Mouse (Mus musculus): ENCODE data around the gene Stab1. TPM values are rescaled to one million over a fixed set of nuclear protein-coding genes. Genes with fewer than 3 reads are reported as not detected.

Gene Stab1
- total and polyA plus RNA-seq, 2 experiments from 2014 or later, result 11.7 to 25.5 TPM

DNA sequence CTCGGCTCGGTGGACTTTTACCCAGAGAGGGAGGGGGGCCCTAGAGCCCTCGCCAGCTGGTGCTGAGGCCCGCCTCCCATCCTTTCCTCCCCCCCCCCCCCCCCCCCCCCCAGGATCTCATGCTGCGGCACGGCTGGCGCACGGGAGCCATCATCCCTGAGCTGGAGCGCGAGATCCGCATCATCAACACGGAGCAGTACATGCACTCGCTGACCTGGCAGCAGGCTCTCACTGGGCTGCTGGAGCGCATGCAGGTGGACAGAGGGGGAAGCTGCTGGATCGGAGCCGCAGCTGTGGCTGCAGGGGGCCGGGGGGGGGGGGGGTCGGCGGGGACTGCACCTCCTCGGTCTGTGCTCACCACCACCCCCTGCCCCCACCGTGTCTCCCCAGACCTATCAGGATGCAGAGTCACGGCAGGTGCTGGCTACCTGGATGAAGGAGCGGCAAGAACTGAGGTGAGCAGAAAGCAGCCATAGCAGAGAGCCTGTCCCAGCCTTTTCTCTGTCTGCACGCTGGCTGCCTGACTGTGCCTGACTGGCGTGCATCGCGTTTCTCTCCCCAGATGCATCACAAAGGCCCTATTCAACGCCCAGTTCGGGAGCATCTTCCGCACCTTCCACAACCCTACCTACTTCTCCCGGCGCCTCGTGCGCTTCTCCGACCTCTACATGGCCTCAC is 30.1 kb downstream of the Stab1 start:
- H3K36me3 ChIP-seq (ENCODE audit: insufficient read depth, low read length), result peaks cover 14% of the 10 kb centered on the region
- ATAC-seq (ENCODE audit: low FRiP score) (no peak), DNase-seq (ENCODE audit: low spot score) (no peak)
- H3K9ac ChIP-seq (replicated peaks; ENCODE audit: low read length, poor library complexity, severe bottlenecking), result no peak overlapping the region
- no peaks in the 10 kb centered on the region for H3K4me1 ChIP-seq (ENCODE audit: insufficient read depth, low read length)
- no peak overlapping the region for H3K27ac ChIP-seq (ENCODE audit: low read depth, low read length)
- H3K9me3 ChIP-seq (ENCODE audit: low read length), result no peaks in the 10 kb centered on the region
- TF ChIP-seq CTCF (IDR thresholded peaks at IDR 0.05), result no peak
- no peaks in the 10 kb centered on the region for H3K27me3 ChIP-seq (ENCODE audit: insufficient read depth, low read length)
- 87% methylated on average over 23 of the region's 35 CpGs for WGBS
- H3K4me2 ChIP-seq (ENCODE audit: low read depth, low read length, poor library complexity, severe bottlenecking), result no peak overlapping the region
- no peak overlapping the region for H3K4me3 ChIP-seq (ENCODE audit: low read depth, low read length)

GRCm38 (mm10) chr14:31137791-31138190 is 30.6 kb downstream of the Stab1 start:
- WGBS, result 65% methylated on average over 6 of the region's 11 CpGs
- Histone ChIP-seq H3K36me3 (ENCODE audit: insufficient read depth, low read length) (peaks cover 14% of the 10 kb centered on the region), H3K27me3 (ENCODE audit: insufficient read depth, low read length) (no peaks in the 10 kb centered on the region), H3K4me2 (ENCODE audit: low read depth, low read length, poor library complexity, severe bottlenecking) (no peak overlapping the region), H3K9me3 (ENCODE audit: low read length) (no peaks in the 10 kb centered on the region), H3K4me1 (ENCODE audit: insufficient read depth, low read length) (no peaks in the 10 kb centered on the region), H3K4me3 (ENCODE audit: low read depth, low read length) (no peak overlapping the region), H3K27ac (ENCODE audit: low read depth, low read length) (no peak overlapping the region), H3K9ac (replicated peaks; ENCODE audit: low read length, poor library complexity, severe bottlenecking) (no peak overlapping the region)
- no peak for ATAC-seq (ENCODE audit: low FRiP score)
- TF ChIP-seq CTCF (IDR thresholded peaks at IDR 0.05), result no peak
- DNase-seq (ENCODE audit: low spot score), result no peak

GRCm38 (mm10) chr14:31137281-31137595 is 31.2 kb downstream of the Stab1 start:
- no peak for DNase-seq (ENCODE audit: low spot score)
- peaks cover 14% of the 10 kb centered on the region for H3K36me3 ChIP-seq (ENCODE audit: insufficient read depth, low read length)
- H3K4me2 ChIP-seq (ENCODE audit: low read depth, low read length, poor library complexity, severe bottlenecking), result no peak overlapping the region
- H3K4me3 ChIP-seq (ENCODE audit: low read depth, low read length), result no peak overlapping the region
- 0 out of 2 replicates have a peak overlapping the region, but pooled peaks have one; percentile 19 for H3K9ac ChIP-seq (replicated peaks; ENCODE audit: low read length, poor library complexity, severe bottlenecking)
- no peak overlapping the region for H3K27ac ChIP-seq (ENCODE audit: low read depth, low read length)
- no peaks in the 10 kb centered on the region for H3K4me1 ChIP-seq (ENCODE audit: insufficient read depth, low read length)
- ATAC-seq (ENCODE audit: low FRiP score), result no peak
- TF ChIP-seq CTCF (IDR thresholded peaks at IDR 0.05), result no peak
- 87% methylated on average over 10 of the region's 10 CpGs for WGBS
- no peaks in the 10 kb centered on the region for H3K9me3 ChIP-seq (ENCODE audit: low read length)
- no peaks in the 10 kb centered on the region for H3K27me3 ChIP-seq (ENCODE audit: insufficient read depth, low read length)

DNA sequence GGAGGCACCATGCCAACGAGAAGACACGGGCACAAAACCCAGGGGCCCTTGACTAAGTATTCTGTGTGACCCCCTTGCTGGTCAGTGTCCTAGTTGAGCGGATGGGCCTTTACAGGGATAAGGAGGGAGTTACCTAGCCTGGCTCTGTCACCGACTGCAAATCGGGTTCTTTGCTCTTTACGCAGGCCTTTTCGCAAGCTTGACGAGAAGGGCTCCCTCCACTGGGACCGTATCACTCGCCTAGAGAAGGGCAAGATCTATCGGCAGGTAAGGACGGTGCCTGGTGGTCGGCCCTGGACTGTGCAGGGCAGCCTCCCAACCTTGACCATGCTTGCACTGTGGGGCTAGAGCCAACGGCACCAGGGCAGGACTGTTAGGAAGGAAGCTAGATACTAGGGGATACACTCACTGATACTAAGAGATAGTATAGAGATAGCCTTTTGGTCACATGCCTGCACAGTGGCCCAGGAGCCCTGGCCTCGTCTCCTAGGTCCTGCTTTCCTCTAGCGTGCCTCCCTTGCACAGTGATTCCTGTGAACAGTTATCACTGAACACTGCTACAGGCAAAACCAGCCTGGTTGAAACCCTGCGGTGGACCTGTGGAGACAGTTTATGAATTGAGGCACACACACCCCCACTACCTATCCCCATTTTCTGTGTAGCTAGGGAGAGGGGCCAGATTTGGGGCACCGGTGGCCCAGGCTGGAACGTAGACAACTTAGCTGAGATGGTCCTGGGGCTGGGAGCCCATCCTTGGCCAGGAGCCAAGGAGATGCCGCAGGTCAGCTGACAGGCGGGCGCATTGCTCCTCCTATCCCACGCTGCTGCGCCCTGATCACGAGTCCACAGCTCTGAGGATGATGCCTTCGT is 31.8 kb downstream of the Stab1 start:
- no peak for TF ChIP-seq CTCF (IDR thresholded peaks at IDR 0.05)
- H3K4me1 ChIP-seq (ENCODE audit: insufficient read depth, low read length), result no peaks in the 10 kb centered on the region
- DNase-seq (ENCODE audit: low spot score) (no peak), ATAC-seq (ENCODE audit: low FRiP score) (no peak)
- H3K4me3 ChIP-seq (ENCODE audit: low read depth, low read length), result no peak overlapping the region
- H3K9ac ChIP-seq (replicated peaks; ENCODE audit: low read length, poor library complexity, severe bottlenecking), result 0 out of 2 replicates have a peak overlapping the region, but pooled peaks have one; percentile 19
- WGBS, result 93% methylated on average over 26 of the region's 26 CpGs
- H3K36me3 ChIP-seq (ENCODE audit: insufficient read depth, low read length), result peaks cover 14% of the 10 kb centered on the region
- no peaks in the 10 kb centered on the region for H3K27me3 ChIP-seq (ENCODE audit: insufficient read depth, low read length)
- no peak overlapping the region for H3K27ac ChIP-seq (ENCODE audit: low read depth, low read length)
- H3K9me3 ChIP-seq (ENCODE audit: low read length), result no peaks in the 10 kb centered on the region
- H3K4me2 ChIP-seq (ENCODE audit: low read depth, low read length, poor library complexity, severe bottlenecking), result no peak overlapping the region

DNA sequence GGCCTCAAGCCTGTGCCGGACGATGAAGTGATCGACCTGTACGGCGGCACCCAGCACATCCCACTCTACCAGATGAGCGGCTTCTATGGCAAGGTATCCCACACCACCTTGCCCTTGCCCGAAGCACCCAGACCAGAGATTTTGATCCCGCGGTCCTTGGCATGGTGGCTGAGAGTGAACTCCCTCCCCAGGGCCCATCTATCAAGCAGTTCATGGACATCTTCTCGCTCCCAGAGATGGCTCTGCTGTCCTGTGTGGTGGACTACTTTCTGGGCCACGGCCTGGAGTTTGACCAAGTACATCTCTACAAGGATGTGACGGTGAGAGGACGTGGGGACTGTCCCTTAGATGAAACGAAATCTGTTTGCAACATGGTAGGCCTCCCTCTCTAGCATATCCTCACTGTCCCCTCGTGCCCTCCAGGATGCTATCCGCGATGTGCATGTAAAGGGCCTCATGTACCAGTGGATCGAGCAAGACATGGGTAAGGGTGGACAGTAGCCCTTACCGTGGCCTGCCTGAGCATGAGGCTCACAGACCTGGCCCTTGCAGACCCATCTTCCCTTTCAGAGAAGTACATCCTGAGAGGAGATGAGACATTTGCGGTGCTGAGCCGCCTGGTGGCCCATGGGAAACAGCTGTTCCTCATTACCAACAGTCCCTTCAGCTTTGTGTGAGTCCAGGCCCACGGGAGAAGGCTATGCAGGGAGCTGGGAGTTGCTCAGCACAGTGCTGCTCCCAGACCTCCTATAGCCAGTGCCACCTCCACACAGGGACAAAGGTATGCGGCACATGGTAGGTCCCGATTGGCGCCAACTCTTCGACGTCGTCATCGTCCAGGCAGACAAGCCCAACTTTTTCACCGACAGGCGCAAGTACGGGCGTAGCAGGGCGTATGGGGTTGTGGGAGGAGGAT is 32.7 kb downstream of the Stab1 start:
- no peaks in the 10 kb centered on the region for H3K4me1 ChIP-seq (ENCODE audit: insufficient read depth, low read length)
- ATAC-seq (ENCODE audit: low FRiP score) (no peak), DNase-seq (ENCODE audit: low spot score) (no peak)
- no peaks in the 10 kb centered on the region for H3K27me3 ChIP-seq (ENCODE audit: insufficient read depth, low read length)
- 96% methylated on average over 34 of the region's 34 CpGs for WGBS
- H3K9ac ChIP-seq (replicated peaks; ENCODE audit: low read length, poor library complexity, severe bottlenecking), result no peak overlapping the region
- no peak overlapping the region for H3K4me2 ChIP-seq (ENCODE audit: low read depth, low read length, poor library complexity, severe bottlenecking)
- H3K27ac ChIP-seq (ENCODE audit: low read depth, low read length), result no peak overlapping the region
- H3K9me3 ChIP-seq (ENCODE audit: low read length), result no peaks in the 10 kb centered on the region
- H3K36me3 ChIP-seq (ENCODE audit: insufficient read depth, low read length), result peaks cover 14% of the 10 kb centered on the region
- no peak for TF ChIP-seq CTCF (IDR thresholded peaks at IDR 0.05)
- no peak overlapping the region for H3K4me3 ChIP-seq (ENCODE audit: low read depth, low read length)

Data from midbrain, postnatal 0 days (tissue).